Mouse (Mus musculus) erythroblast, embryonic 14.5 days (primary cell): ENCODE data around the gene Fat2.

ENCODE experiments used
- GATA1 ChIP-seq: IDR thresholded peaks from 2 replicates; pipeline ENCODE4 v1.6.1; 2012; ENCODE audit warnings: low read length, inconsistent platforms, mixed read lengths
- TAL1 ChIP-seq: IDR thresholded peaks from 3 replicates; pipeline ENCODE4 v1.6.1; 2012; ENCODE audit warnings: low read length, inconsistent platforms, mixed read lengths

- TF ChIP-seq GATA1, result no peak
- TF ChIP-seq TAL1, result no peak
These were observed 117.9 kb downstream of the Fat2 start for GRCm38 (mm10) chr11:55218473-55218872.
